Mouse (Mus musculus) G1E (cell line): ENCODE results near the gene Rab3b.

Source experiments
- CTCF ChIP-seq: IDR thresholded peaks from 2 replicates; pipeline ENCODE4 v1.5.1; 2012; ENCODE audit warnings: low read depth, low read length, inconsistent platforms, mixed read lengths
- GATA1 ChIP-seq: IDR thresholded peaks from 2 replicates; pipeline ENCODE4 v1.6.1; 2012; ENCODE audit warnings: borderline replicate concordance, low read length, inconsistent platforms, mixed read lengths
- TAL1 ChIP-seq: conservative IDR thresholded peaks from 2 replicates; pipeline ENCODE4 v1.6.1; 2012; ENCODE audit warnings: low read depth, low read length, inconsistent platforms, mixed read lengths

DNA sequence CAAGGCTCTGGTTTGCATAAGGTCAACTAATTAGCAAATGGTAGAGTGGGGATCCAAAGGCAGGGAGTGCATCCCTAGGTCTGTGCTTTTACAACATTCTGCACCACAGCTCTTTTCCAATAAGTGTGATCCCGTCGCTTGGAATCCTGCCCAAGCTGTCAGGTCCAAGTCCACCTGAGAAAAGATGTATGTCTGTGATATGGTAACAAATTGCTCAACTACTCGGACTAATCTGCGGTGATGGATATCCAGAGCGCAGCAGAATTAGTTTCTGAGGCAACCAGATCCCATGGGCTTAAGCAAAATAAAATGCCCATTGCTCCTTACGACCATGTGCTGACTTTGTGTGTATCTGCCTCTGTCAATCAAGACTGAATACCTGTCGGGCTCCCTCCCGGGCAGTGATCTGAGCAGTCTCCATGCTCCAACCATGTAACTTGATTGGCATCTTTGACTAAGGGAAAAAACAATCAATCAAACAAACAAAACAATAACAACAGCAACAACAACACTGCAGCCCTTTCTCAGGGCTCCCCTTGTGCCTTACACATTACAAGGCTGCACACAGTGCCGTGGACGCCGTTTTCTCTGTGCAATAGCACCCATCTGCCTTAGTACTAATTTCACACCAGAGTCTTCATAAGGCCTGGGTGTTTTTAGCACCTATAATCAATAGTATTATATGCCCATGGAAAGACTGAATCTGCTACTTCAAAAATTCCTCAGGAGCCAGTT, 64.3 kb downstream of the Rab3b start:
- TF ChIP-seq CTCF (no peak), GATA1 (no peak), TAL1 (no peak)
